Mouse (Mus musculus): ENCODE measurements around the gene Cdkl4. TPM values are rescaled to one million over a fixed set of nuclear protein-coding genes. Genes with fewer than 3 reads are reported as not detected.

Gene Cdkl4
- polyA plus RNA-seq, 1 experiment = 18.3 TPM

DNA sequence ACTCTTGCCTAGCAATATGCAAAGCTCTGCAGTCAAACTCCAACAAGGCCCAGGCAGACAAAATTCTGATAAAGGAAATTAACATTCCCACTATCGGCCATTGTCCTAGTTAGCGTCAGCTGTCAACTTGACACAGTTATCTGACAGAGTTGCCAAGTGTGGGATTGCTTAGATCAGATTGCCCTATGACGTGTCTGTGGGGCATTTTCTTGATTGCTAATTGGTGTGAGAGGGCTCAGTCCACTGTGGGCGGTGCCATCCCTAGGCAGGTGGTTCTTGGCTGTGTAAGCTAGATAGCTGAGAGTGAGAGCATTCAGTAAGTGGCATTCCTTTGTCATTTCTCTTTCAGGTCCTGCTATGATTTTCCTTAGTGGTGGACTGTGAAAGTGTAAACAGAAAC is 72.3 kb downstream of the Cdkl4 start:
- no peaks in the 10 kb centered on the region for H3K27me3 ChIP-seq (ENCODE audit: control insufficient read depth, insufficient read depth, low read length)
- H3K4me3 ChIP-seq (ENCODE audit: control insufficient read depth, low read depth, low read length) = no peak overlapping the region
- no peak for TF ChIP-seq CTCF (IDR thresholded peaks at IDR 0.05; ENCODE audit: control insufficient read depth, insufficient read depth, insufficient replicate concordance, low read depth, low read length)
- no peak for TF ChIP-seq POLR2A (IDR thresholded peaks at IDR 0.05; ENCODE audit: control insufficient read depth, low read depth, low read length)
- H3K36me3 ChIP-seq (ENCODE audit: control insufficient read depth, insufficient read depth, low read length) = no peaks in the 10 kb centered on the region
- no peaks in the 10 kb centered on the region; the same call in 1 of the 2 replicates for H3K4me1 ChIP-seq (ENCODE audit: control insufficient read depth, insufficient read depth, low read length)
- no peak overlapping the region for H3K27ac ChIP-seq (ENCODE audit: control insufficient read depth, insufficient read depth, low read depth, low read length)

DNA sequence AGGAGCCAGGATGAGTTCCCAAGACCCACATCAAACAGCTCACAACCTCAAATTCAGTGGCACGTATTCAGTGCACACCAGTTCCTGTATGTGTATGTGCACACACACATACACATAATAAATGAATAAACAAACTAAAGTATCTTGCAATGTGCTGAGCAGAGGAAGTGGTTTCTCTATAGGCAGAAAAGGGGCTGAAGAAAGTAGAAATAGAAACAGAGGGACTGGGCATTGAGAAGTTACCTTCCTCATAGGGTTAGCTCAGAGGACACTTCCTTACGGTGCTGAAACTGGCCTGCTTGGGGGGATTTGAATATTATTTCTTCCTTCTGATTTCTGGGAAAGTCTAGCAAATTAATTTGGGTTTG is 75.8 kb downstream of the Cdkl4 start:
- Histone ChIP-seq H3K4me3 (ENCODE audit: control insufficient read depth, low read depth, low read length) (no peak overlapping the region), H3K36me3 (ENCODE audit: control insufficient read depth, insufficient read depth, low read length) (no peaks in the 10 kb centered on the region), H3K4me1 (ENCODE audit: control insufficient read depth, insufficient read depth, low read length) (no peaks in the 10 kb centered on the region; the same call in 1 of the 2 replicates), H3K27ac (ENCODE audit: control insufficient read depth, insufficient read depth, low read depth, low read length) (no peak overlapping the region), H3K27me3 (ENCODE audit: control insufficient read depth, insufficient read depth, low read length) (no peaks in the 10 kb centered on the region)
- no peak for TF ChIP-seq CTCF (IDR thresholded peaks at IDR 0.05; ENCODE audit: control insufficient read depth, insufficient read depth, insufficient replicate concordance, low read depth, low read length)
- no peak for TF ChIP-seq POLR2A (IDR thresholded peaks at IDR 0.05; ENCODE audit: control insufficient read depth, low read depth, low read length)

- Histone ChIP-seq H3K36me3 (ENCODE audit: control insufficient read depth, insufficient read depth, low read length) (no peaks in the 10 kb centered on the region), H3K4me1 (ENCODE audit: control insufficient read depth, insufficient read depth, low read length) (no peaks in the 10 kb centered on the region; the same call in 1 of the 2 replicates), H3K27me3 (ENCODE audit: control insufficient read depth, insufficient read depth, low read length) (no peaks in the 10 kb centered on the region), H3K27ac (ENCODE audit: control insufficient read depth, insufficient read depth, low read depth, low read length) (no peak overlapping the region), H3K4me3 (ENCODE audit: control insufficient read depth, low read depth, low read length) (no peak overlapping the region)
- TF ChIP-seq CTCF (IDR thresholded peaks at IDR 0.05; ENCODE audit: control insufficient read depth, insufficient read depth, insufficient replicate concordance, low read depth, low read length) (no peak), POLR2A (IDR thresholded peaks at IDR 0.05; ENCODE audit: control insufficient read depth, low read depth, low read length) (no peak)
These were observed 76.4 kb downstream of the Cdkl4 start for GRCm38 (mm10) chr17:80501037-80501804.

DNA sequence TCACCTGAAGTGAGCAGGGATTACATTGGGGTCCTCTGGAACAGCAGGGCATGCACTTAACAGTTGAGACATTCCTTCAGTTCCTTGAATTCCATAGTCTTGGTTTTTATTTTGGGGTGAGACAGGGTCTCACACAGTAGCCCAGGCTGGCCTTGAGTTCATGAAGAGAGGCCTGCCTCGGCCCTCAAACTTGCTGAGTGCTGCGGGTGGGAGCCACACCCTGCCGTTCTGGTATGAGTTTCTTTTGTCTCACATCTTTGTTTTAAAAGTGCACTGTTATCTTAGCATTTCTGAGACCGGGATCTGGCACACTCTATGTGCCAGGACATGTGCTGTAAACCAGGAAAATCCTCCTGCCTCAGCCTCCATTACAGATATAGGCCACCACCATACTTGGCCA is 77.6 kb downstream of the Cdkl4 start:
- no peak for TF ChIP-seq POLR2A (IDR thresholded peaks at IDR 0.05; ENCODE audit: control insufficient read depth, low read depth, low read length)
- no peak for TF ChIP-seq CTCF (IDR thresholded peaks at IDR 0.05; ENCODE audit: control insufficient read depth, insufficient read depth, insufficient replicate concordance, low read depth, low read length)
- Histone ChIP-seq H3K4me3 (ENCODE audit: control insufficient read depth, low read depth, low read length) (no peak overlapping the region), H3K4me1 (ENCODE audit: control insufficient read depth, insufficient read depth, low read length) (no peaks in the 10 kb centered on the region; the same call in 1 of the 2 replicates), H3K27me3 (ENCODE audit: control insufficient read depth, insufficient read depth, low read length) (no peaks in the 10 kb centered on the region), H3K27ac (ENCODE audit: control insufficient read depth, insufficient read depth, low read depth, low read length) (no peak overlapping the region), H3K36me3 (ENCODE audit: control insufficient read depth, insufficient read depth, low read length) (no peaks in the 10 kb centered on the region)

- Histone ChIP-seq H3K4me3 (ENCODE audit: control insufficient read depth, low read depth, low read length) (no peak overlapping the region), H3K36me3 (ENCODE audit: control insufficient read depth, insufficient read depth, low read length) (no peaks in the 10 kb centered on the region), H3K27me3 (ENCODE audit: control insufficient read depth, insufficient read depth, low read length) (no peaks in the 10 kb centered on the region), H3K4me1 (ENCODE audit: control insufficient read depth, insufficient read depth, low read length) (no peaks in the 10 kb centered on the region; the same call in 1 of the 2 replicates), H3K27ac (ENCODE audit: control insufficient read depth, insufficient read depth, low read depth, low read length) (no peak overlapping the region)
- no peak for TF ChIP-seq CTCF (IDR thresholded peaks at IDR 0.05; ENCODE audit: control insufficient read depth, insufficient read depth, insufficient replicate concordance, low read depth, low read length)
- no peak for TF ChIP-seq POLR2A (IDR thresholded peaks at IDR 0.05; ENCODE audit: control insufficient read depth, low read depth, low read length)
These were observed 78.9 kb downstream of the Cdkl4 start for GRCm38 (mm10) chr17:80498600-80499268.

DNA sequence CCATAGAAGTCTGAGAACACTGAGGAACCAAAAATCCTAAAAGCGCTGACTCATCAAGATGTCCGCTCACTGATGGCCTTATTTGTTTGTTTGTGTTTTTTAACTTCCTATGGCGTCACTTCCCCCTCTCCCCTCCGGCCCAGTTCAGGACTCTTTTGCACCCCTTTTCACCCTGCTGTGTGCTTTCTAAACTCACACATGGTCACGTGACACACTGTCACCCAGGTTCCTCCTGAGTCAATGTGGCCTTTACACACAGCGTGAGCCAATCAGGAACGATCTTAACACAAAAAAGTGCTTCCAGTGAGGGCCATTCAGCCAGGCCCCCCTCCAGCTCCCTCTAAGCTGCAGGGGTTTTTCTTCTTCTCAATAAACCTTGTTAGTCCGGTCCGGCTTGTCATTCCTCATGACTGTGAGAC is 80.4 kb downstream of the Cdkl4 start:
- Histone ChIP-seq H3K36me3 (ENCODE audit: control insufficient read depth, insufficient read depth, low read length) (no peaks in the 10 kb centered on the region), H3K4me1 (ENCODE audit: control insufficient read depth, insufficient read depth, low read length) (no peaks in the 10 kb centered on the region; the same call in 1 of the 2 replicates), H3K27ac (ENCODE audit: control insufficient read depth, insufficient read depth, low read depth, low read length) (no peak overlapping the region), H3K4me3 (ENCODE audit: control insufficient read depth, low read depth, low read length) (no peak overlapping the region), H3K27me3 (ENCODE audit: control insufficient read depth, insufficient read depth, low read length) (no peaks in the 10 kb centered on the region)
- TF ChIP-seq CTCF (IDR thresholded peaks at IDR 0.05; ENCODE audit: control insufficient read depth, insufficient read depth, insufficient replicate concordance, low read depth, low read length) (no peak), POLR2A (IDR thresholded peaks at IDR 0.05; ENCODE audit: control insufficient read depth, low read depth, low read length) (no peak)

- no peaks in the 10 kb centered on the region for H3K36me3 ChIP-seq (ENCODE audit: control insufficient read depth, insufficient read depth, low read length)
- H3K4me3 ChIP-seq (ENCODE audit: control insufficient read depth, low read depth, low read length) = no peak overlapping the region
- no peaks in the 10 kb centered on the region for H3K27me3 ChIP-seq (ENCODE audit: control insufficient read depth, insufficient read depth, low read length)
- TF ChIP-seq POLR2A (IDR thresholded peaks at IDR 0.05; ENCODE audit: control insufficient read depth, low read depth, low read length) (no peak), CTCF (IDR thresholded peaks at IDR 0.05; ENCODE audit: control insufficient read depth, insufficient read depth, insufficient replicate concordance, low read depth, low read length) (no peak)
- H3K4me1 ChIP-seq (ENCODE audit: control insufficient read depth, insufficient read depth, low read length) = no peaks in the 10 kb centered on the region; the same call in 1 of the 2 replicates
- H3K27ac ChIP-seq (ENCODE audit: control insufficient read depth, insufficient read depth, low read depth, low read length) = no peak overlapping the region
These were observed 80.9 kb downstream of the Cdkl4 start for GRCm38 (mm10) chr17:80496607-80497170.

Data from testis, adult 2 months (tissue).